Mouse (Mus musculus) inflammation-experienced regulatory T-cells (primary cell): Measurements from ENCODE around the gene Snap47. TPM values are rescaled to one million over a fixed set of nuclear protein-coding genes. Genes with fewer than 3 reads are reported as not detected.

Experiments
- polyA plus RNA-seq, 2 experiments: library from polyadenylated mRNA; unstranded; fragments of 100-300 nt; shearing (Covaris generic); gene quantifications; one replicate each; pipeline ENCODE4 v1.2.1; 2017

The Snap47 gene
- 10 to 100 TPM; 49.6 to 49.7 TPM for polyA plus RNA-seq

DNA sequence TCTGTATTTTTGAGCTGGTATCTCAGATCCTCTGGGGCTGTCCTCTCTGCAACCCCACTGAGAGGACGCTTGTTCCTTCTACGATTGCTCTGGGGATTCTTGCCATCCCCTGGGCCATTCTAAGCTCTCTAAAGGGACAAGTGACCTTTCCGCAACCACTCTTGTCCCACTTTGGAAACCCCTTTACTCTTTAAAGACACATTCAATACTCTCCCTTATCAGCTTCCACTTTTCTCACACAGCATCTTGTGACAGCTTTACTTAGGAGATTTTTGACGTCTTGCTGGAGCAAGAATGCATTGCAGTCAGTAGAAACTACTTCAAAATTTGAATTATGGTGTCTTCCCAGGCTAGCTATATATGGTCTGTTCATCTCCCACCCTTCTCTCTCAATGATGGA lies at the start of gene Snap47:
Gene Snap47, minus strand, starts transcription at position 101 of the 400 bp plus-strand sequence.

DNA sequence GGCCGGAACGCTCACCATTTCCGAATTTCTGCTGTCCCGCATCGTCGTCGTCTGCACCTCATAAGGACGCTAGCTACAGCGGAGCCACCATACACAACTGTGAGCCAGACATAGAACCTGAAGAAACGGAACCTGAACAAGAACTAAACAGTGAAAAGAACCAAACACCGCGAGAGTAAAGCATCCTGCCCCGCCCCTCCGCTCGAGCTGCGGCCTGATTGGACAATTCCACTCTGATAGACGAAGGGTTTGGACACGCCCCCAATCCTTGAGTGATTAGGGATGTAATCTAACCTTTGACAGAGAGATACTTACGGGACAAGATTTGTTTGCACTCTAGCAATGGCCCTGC lies 21.3 kb upstream of the Snap47 start, which contains the start of gene Zfp867:
Gene Zfp867, minus strand, starts transcription at position 149 of the 352 bp plus-strand sequence.

DNA sequence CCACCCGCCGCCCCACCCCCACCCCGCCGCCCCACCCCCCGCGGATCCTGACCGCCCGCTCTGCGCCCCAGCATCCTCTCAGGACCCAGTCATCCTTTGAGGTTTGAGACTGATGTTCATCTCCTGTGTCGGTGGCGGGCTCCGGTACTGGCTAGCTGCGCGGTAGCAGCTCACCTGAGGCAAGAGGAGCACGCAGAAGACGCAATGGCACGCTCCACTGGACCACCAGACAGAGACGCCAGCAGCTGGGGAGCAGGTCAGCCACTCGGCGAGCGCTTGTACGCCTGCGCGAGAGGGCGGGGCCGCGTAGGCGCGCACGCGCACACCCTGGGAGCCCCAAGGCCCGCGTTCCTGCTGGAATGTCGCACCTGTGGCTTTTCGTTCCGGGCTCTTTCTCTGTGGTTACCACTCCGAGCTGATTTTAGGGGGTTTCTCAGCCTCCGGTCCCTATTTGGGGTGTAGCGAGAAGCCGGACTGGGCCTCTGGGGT lies 1.2 kb downstream of the Snap47 start, which contains the start of gene Jmjd4:
Gene Jmjd4, plus strand, starts transcription at position 305 of the 489 bp plus-strand sequence.

DNA sequence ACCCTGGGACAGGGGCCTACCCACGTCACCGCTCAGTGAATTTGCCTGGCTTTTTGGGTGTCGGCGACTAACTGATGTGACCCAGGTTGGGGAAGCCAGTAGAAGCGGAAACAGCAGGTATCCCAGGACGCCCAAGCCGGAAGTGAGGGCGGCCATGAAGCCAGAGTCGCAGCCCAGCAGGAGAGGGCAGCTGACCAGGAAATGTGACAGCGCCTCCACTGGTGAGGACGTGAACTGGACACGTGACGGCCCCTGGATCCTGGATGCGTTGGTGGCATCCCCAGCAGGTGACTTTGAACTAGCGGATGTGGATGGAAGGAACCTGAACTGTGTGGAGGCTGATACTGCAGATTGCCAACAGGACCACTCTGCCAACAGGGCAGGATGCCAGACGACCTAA lies 75.5 kb downstream of the Snap47 start, which contains the start of gene Prss38:
Gene Prss38, minus strand, starts transcription at position 183 of the 400 bp plus-strand sequence.

Other genes starting within 250 kb of the Snap47 start
- 10 to 100 TPM; 38.2 to 50.2 TPM for gene Mrpl55, start 248.7 kb downstream of the Snap47 start, polyA plus RNA-seq
- gene 2310033P09Rik, start 242.9 kb downstream of the Snap47 start, polyA plus RNA-seq: 10 to 100 TPM; 36.5 to 39.7 TPM
- gene Arf1, start 222.9 kb downstream of the Snap47 start, polyA plus RNA-seq: 100 to 1,000 TPM; 430 to 471 TPM
- 1 to 10 TPM in 1 of 2 experiments, under 1 TPM in 1; 0.39 to 1.2 TPM for gene Wnt3a, start 160.4 kb downstream of the Snap47 start, polyA plus RNA-seq
- not detected for gene Wnt9a, start 144.3 kb downstream of the Snap47 start, polyA plus RNA-seq
- gene Prss38, start 75.5 kb downstream of the Snap47 start, polyA plus RNA-seq: 1 to 10 TPM in 1 of 2 experiments, under 1 TPM in 1; 0.12 to 2.2 TPM
- gene Jmjd4, start 1.1 kb downstream of the Snap47 start, polyA plus RNA-seq: 10 to 100 TPM; 11.6 to 17.4 TPM
- gene Zfp867, start 21.3 kb upstream of the Snap47 start, polyA plus RNA-seq: 1 to 10 TPM; 3.6 to 5.0 TPM
- 10 to 100 TPM; 21.5 to 23.7 TPM for gene Zkscan17, start 75.6 kb upstream of the Snap47 start, polyA plus RNA-seq
- gene Nlrp3, start 90.4 kb upstream of the Snap47 start, polyA plus RNA-seq: under 1 TPM in 1 of 2 experiments, not detected in 1; 0.15 TPM
- gene Olfr222, start 125.0 kb upstream of the Snap47 start, polyA plus RNA-seq: not detected
- gene Olfr223, start 142.1 kb upstream of the Snap47 start, polyA plus RNA-seq: not detected
- 10 to 100 TPM; 52.3 to 72.0 TPM for gene Mprip, start 210.1 kb upstream of the Snap47 start, polyA plus RNA-seq